Mouse (Mus musculus): ENCODE measurements at regions not wholly inside any gene's neighbourhood (a gene's known extent, or its start where the extent isn't known, plus 50 kb on each side); places are given as distances from the start of the nearest gene placed in this dataset.
A peak's percentile ranks its signal among the peaks of the same experiment; 100 is the strongest.

GRCm38 (mm10) chr6:89256630-89257292 lies 105.7 kb downstream of the Plxna1 start:
- no peak for DNase-seq (ENCODE audit: low spot score)

GRCm38 (mm10) chr6:89257416-89257815 lies 105.0 kb downstream of the Plxna1 start:
- no peak for DNase-seq (ENCODE audit: low spot score)

- no peak for DNase-seq (ENCODE audit: low spot score)
Measured at GRCm38 (mm10) chr6:89258140-89258539, 104.3 kb downstream of the Plxna1 start.

GRCm38 (mm10) chr6:89259406-89259994 lies 102.9 kb downstream of the Plxna1 start:
- no peak for DNase-seq (ENCODE audit: low spot score)

- DNase-seq (ENCODE audit: low spot score): no peak
Measured at GRCm38 (mm10) chr6:89262958-89263357, 99.5 kb downstream of the Plxna1 start.

GRCm38 (mm10) chr6:89265296-89265695 lies 97.1 kb downstream of the Plxna1 start:
- DNase-seq (ENCODE audit: low spot score): peak; percentile 10

All from T-cell, adult 2 months (primary cell).